Mouse (Mus musculus) spleen, adult 2 months (tissue): ENCODE data around the gene Osbpl3. TPM values are rescaled to one million over a fixed set of nuclear protein-coding genes. Genes with fewer than 3 reads are reported as not detected.

Source experiments
- DNase-seq, 2 experiments: peaks; one replicate each; pipeline versions ENCODE4 v3.0.0 to v3.0.0-alpha.2; 2012 to 2021; ENCODE audit warnings: low spot score in 2 of 2, low read depth in 1 of 2
- H3K27ac ChIP-seq: fragments of 200-500 bp; 2 replicates; pipeline ENCODE4 v1.5.1; 2012; ENCODE audit warnings: low read length, inconsistent platforms; ENCODE audit not compliant: insufficient read depth
- H3K27me3 ChIP-seq: fragments of 200-500 bp; 2 replicates; pipeline ENCODE4 v1.6.1; 2012; ENCODE audit warnings: mild to moderate bottlenecking, moderate library complexity, low read length, inconsistent platforms; ENCODE audit not compliant: control insufficient read depth, insufficient read depth
- H3K36me3 ChIP-seq: fragments of 200-500 bp; 2 replicates; pipeline ENCODE4 v1.6.1; 2012; ENCODE audit warnings: mild to moderate bottlenecking, low read length, inconsistent platforms; ENCODE audit not compliant: control insufficient read depth, insufficient read depth
- H3K4me1 ChIP-seq: fragments of 200-500 bp; 2 replicates; pipeline ENCODE4 v1.6.1; 2011; ENCODE audit warnings: inconsistent platforms; ENCODE audit not compliant: control insufficient read depth, insufficient read depth, insufficient read length
- H3K4me3 ChIP-seq: fragments of 200-500 bp; 2 replicates; pipeline ENCODE4 v1.5.1; 2011; ENCODE audit warnings: mild to moderate bottlenecking, inconsistent platforms; ENCODE audit not compliant: insufficient read depth, insufficient read length; ENCODE audit errors: extremely low read depth
- CTCF ChIP-seq: fragments of 200-500 bp; IDR thresholded peaks from 2 replicates; pipeline ENCODE4 v1.5.1; 2011; ENCODE audit warnings: mild to moderate bottlenecking, inconsistent platforms; ENCODE audit not compliant: insufficient read depth, insufficient read length, insufficient replicate concordance; ENCODE audit errors: extremely low read depth
- POLR2A ChIP-seq: fragments of 200-500 bp; IDR thresholded peaks from 2 replicates; pipeline ENCODE4 v1.6.1; 2011; ENCODE audit warnings: low read depth, low read length, inconsistent platforms
- WGBS: fragments of 180-500 bp; shearing (Covaris S2); methylation state at CpG from one replicate; pipeline ENCODE4 v1.1.7; 2018; 5-methylcytosine and 5-hydroxymethylcytosine counted together
- polyA plus RNA-seq: library from polyadenylated mRNA; depleted of rRNA; stranded (reverse); fragments of >200 nt; gene quantifications from 2 replicates; pipeline ENCODE4 v1.2.3, GENCODE M21; 2012

The Osbpl3 gene
- polyA plus RNA-seq, 1 experiment, result 2.8 TPM

DNA sequence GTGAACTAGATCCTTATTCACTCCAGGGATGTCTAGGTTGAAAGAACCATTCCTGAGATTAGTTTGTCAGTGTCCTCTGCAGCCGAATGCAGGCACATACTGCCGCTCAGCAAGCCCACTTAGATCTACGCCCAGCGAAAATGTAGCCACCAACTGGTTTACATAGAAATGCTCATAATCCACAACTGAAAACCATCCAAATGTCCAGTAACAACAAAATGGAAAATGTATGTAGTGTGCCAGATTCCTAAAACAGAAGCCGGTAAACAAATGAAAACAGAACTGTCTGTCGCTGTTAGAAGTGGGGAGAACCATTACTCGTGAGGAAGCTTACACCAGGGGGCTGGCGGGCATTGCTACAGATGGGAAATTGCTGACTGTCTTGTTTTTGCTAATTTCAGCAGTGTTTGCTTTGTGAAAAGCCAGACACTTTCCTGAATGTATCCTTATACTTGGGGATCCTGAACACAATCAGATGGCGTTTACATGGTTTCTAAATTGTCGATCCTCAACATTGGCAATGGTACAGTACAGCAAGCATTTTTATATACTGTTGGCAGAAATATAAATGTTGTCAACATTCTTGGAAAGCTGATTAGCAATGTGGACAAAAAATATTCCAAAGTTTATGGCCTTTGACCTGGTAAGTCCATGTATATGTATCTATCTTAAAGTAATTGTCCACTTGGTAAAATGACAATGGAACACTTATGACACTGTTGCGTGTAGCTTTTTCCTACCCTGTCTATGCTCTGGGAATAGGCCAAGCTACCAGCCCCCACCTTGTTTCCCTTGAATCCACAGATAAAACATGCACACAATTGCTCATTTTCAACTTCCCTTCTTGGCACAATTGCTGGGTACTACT lies 30.3 kb upstream of the Osbpl3 start:
- Histone ChIP-seq H3K36me3 (no peaks in the 10 kb centered on the region), H3K27me3 (no peaks in the 10 kb centered on the region), H3K27ac (no peak overlapping the region), H3K4me1 (no peaks in the 10 kb centered on the region), H3K4me3 (no peak overlapping the region)
- 90% methylated on average over 11 of the region's 11 CpGs for WGBS
- DNase-seq, result no peak
- TF ChIP-seq CTCF (no peak), POLR2A (no peak)

DNA sequence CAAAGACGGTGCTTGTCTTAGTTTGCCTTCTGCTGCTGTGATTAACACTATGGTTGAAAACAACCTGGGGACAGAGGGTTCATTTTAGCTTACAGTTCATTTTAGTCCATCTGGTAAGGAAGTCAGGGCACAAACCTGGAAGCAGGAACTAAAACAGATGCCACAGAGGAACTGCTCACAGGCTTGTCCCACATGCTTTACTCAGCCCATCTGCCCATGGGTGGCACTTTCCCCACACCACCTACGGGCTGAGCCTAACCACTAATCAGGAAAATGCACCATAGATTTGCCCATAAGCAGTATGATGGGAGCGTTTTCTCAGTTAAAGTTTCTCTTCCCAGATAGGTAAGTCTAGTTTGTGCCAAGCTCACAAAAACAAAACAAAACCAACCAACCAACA lies 27.4 kb upstream of the Osbpl3 start:
- H3K4me3 ChIP-seq, result no peak overlapping the region
- TF ChIP-seq POLR2A (no peak), CTCF (no peak)
- H3K27me3 ChIP-seq, result no peaks in the 10 kb centered on the region
- no peaks in the 10 kb centered on the region for H3K4me1 ChIP-seq
- no peak for DNase-seq
- WGBS, result 73% methylated on average over 3 of the region's 3 CpGs
- no peak overlapping the region for H3K27ac ChIP-seq
- no peaks in the 10 kb centered on the region for H3K36me3 ChIP-seq

DNA sequence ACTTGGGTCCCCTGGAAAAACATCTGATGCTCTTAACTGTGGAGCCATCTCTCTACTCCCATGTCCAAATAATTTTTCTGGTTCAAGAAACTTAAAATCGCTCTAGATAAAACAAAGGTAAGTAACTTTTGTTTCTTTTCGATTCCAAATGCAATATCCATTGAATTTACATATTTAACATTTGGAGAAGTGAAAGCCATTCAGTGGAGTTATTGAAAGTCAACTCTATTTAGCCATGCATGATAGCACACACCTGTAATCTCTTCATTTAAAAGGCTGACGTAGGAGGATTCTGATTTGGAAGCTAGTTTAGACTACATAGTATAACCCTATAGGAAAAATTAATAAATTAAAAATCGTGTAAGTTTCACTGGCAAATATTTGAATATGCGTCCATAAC lies 25.5 kb upstream of the Osbpl3 start:
- Histone ChIP-seq H3K4me1 (no peaks in the 10 kb centered on the region), H3K27me3 (no peaks in the 10 kb centered on the region), H3K36me3 (no peaks in the 10 kb centered on the region), H3K27ac (no peak overlapping the region), H3K4me3 (no peak overlapping the region)
- TF ChIP-seq POLR2A (no peak), CTCF (no peak)
- WGBS, result 66% methylated on average over 5 of the region's 5 CpGs
- no peak for DNase-seq

DNA sequence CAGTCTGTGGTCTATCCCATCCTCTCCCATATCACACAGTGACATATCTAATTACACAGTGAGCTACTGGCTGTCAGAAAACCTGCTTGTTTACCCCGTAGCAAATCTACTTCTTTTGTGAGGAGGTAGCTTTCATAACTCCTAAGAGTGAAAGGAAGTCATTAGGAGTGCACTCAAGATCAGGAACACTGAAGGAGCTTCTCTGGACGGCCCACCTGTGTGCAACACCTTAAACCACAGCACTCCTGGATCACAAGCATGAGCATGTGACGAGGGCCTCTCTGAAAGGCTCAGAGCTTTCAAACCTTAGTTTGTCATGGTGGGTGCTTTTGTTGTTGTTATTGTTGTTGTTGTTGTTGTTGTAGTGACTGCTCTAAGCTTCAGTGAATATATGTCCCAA lies 10.4 kb upstream of the Osbpl3 start:
- Histone ChIP-seq H3K36me3 (no peaks in the 10 kb centered on the region), H3K27me3 (no peaks in the 10 kb centered on the region), H3K27ac (no peak overlapping the region), H3K4me1 (no peaks in the 10 kb centered on the region), H3K4me3 (no peak overlapping the region)
- no peak for TF ChIP-seq POLR2A
- TF ChIP-seq CTCF, result no peak
- WGBS, result 80% methylated on average over 3 of the region's 3 CpGs
- DNase-seq, result no peak

DNA sequence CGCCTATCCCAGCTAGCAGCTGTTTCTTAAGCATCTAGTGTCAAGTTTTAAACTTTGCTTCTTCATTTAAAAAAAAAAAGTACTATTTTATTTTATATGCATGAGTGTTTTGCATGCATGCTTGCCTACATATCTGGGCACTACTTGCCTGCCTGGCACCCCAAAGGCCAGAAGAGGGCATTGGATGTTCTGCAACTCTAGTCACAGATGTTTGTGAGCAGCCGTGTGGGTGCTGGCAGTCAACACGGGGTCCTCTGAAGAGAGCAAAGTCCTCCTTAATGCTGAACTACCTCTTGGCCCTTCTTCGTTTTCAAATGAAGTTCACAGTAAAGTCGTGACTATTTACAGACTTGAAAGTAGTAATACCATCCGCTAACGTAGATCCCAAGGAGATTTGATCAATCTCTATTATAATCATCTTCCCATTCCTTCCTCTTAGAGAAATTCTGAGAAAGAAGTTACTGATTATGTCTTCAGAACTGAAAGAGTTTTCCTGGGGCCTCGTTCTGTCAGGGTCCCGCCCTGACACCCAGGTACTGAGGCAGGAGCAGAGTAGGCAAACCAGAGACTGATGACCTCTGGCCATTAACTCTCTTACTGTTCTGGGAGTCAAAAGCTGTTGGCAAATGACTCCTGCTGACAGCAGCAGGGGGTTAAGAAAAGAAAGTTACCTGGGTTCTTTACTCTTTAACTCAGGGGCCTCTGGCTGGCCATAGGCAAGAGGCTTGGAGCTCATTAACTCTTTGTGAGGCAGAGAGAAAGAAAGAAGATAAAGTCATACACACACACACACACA lies 8.9 kb upstream of the Osbpl3 start:
- Histone ChIP-seq H3K27me3 (no peaks in the 10 kb centered on the region), H3K27ac (no peak overlapping the region), H3K36me3 (no peaks in the 10 kb centered on the region), H3K4me1 (no peaks in the 10 kb centered on the region), H3K4me3 (no peak overlapping the region)
- no peak for DNase-seq
- WGBS, result 84% methylated on average over 9 of the region's 9 CpGs
- no peak for TF ChIP-seq POLR2A
- no peak for TF ChIP-seq CTCF

DNA sequence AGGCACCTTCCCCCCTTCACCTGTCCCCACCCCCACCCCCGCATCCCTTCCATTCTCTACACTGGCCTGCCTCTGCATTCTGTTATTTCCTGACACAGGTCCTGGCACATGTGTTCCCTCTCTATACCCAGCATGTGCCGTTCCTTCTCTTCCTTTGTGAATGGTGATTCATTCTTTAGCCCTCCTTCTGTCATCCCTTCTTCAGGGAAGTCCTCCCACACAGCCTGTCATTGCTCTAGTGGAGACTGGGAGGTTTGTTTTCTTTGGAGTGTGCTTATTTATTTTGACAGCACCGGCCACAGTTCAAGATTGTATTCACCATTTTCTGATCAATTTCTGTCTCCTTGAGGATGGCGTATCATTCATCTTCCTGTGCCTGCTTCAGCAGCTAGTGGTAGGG lies 6.0 kb upstream of the Osbpl3 start:
- TF ChIP-seq POLR2A (no peak), CTCF (no peak)
- no peak for DNase-seq
- H3K27ac ChIP-seq, result no peak overlapping the region
- no peaks in the 10 kb centered on the region for H3K4me1 ChIP-seq
- no peaks in the 10 kb centered on the region for H3K36me3 ChIP-seq
- no peaks in the 10 kb centered on the region for H3K27me3 ChIP-seq
- WGBS, result 92% methylated on average over 4 of the region's 4 CpGs
- no peak overlapping the region for H3K4me3 ChIP-seq
